Mouse (Mus musculus): Measurements from ENCODE around the gene Sh3bgrl.

GRCm38 (mm10) chrX:109151228-109151627 is 56.1 kb downstream of the Sh3bgrl start:
- TF ChIP-seq POLR2A (IDR thresholded peaks at IDR 0.05; ENCODE audit: low read depth, low read length) (no peak), ZNF384 (IDR thresholded peaks at IDR 0.05; ENCODE audit: low read depth, low read length) (no peak), MAFK (IDR thresholded peaks at IDR 0.05; ENCODE audit: insufficient replicate concordance, low read length) (no peak), MAX (IDR thresholded peaks at IDR 0.05; ENCODE audit: low read length) (no peak)

Data from CH12.LX (cell line).